Mouse (Mus musculus) left cerebral cortex, adult 2 months (tissue): ENCODE measurements around the gene Rai14. TPM values are rescaled to one million over a fixed set of nuclear protein-coding genes. Genes with fewer than 3 reads are reported as not detected.
A peak's percentile ranks its signal among the peaks of the same experiment; 100 is the strongest.

ENCODE experiments used
- DNase-seq, 2 experiments: peaks; one replicate each; pipeline ENCODE4 v3.0.0; 2021 to 2022; ENCODE audit warnings: low spot score in 2 of 2, mixed read lengths in 1 of 2; ENCODE audit errors: extremely low spot score in 1 of 2
- H3K27ac ChIP-seq: fragments of 200-600 bp; 2 replicates; pipeline ENCODE4 v1.8.1; 2022
- H3K4me3 ChIP-seq: fragments of 200-600 bp; 2 replicates; pipeline ENCODE4 v1.8.1; 2022
- CTCF ChIP-seq: fragments of 200-600 bp; IDR thresholded peaks from 2 replicates; pipeline ENCODE4 v1.8.1; 2022; ENCODE audit warnings: antibody characterized with exemption, mild to moderate bottlenecking, moderate library complexity
- intact Hi-C: fragments of 180-260 bp; cut with DNase I; formaldehyde crosslinking; loops from one replicate; pipeline ENCODE4 v1.15.1; 2025
- total RNA-seq, 2 experiments: library from RNA; stranded (reverse); gene quantifications; 2 replicates each; pipeline ENCODE4 v1.2.3; 2021

The Rai14 gene
- total RNA-seq, 2 experiments from 2014 or later: 8.9 to 12.5 TPM

GRCm38 (mm10) chr15:10616001-10616400 is 98.4 kb downstream of the Rai14 start:
- no peak for DNase-seq

GRCm38 (mm10) chr15:10611040-10611439 is 103.4 kb downstream of the Rai14 start:
- Histone ChIP-seq H3K4me3 (no peak overlapping the region), H3K27ac (no peak overlapping the region)
- intact Hi-C loops: no loop called here
- DNase-seq: no peak
- TF ChIP-seq CTCF: no peak

More at GRCm38 (mm10) chr15:10616001-10616400, 98.4 kb downstream of the Rai14 start:
- Histone ChIP-seq H3K4me3 (no peak overlapping the region), H3K27ac (no peak overlapping the region)
- intact Hi-C loops: no loop called here
- TF ChIP-seq CTCF: no peak

GRCm38 (mm10) chr15:10609107-10609506 is 105.3 kb downstream of the Rai14 start:
- H3K4me3 ChIP-seq: no peak overlapping the region
- intact Hi-C loops: loop anchor here (5.0 kb wide), 1 partner anchor 258 kb away; no protein-coding TSS in a partner anchor
- TF ChIP-seq CTCF: no peak
- no peak for DNase-seq
- no peak overlapping the region for H3K27ac ChIP-seq

- H3K4me3 ChIP-seq: no peak overlapping the region
- intact Hi-C loops: loop anchor here (5.0 kb wide), 1 partner anchor 259 kb away; no protein-coding TSS in a partner anchor
- no peak for TF ChIP-seq CTCF
- no peak for DNase-seq
- H3K27ac ChIP-seq: no peak overlapping the region
Measured at GRCm38 (mm10) chr15:10608508-10609098, 105.8 kb downstream of the Rai14 start.

- intact Hi-C loops: no loop called here
- Histone ChIP-seq H3K27ac (no peak overlapping the region), H3K4me3 (no peak overlapping the region)
- no peak for TF ChIP-seq CTCF
- DNase-seq: no peak
Measured at GRCm38 (mm10) chr15:10599413-10599812, 115.0 kb downstream of the Rai14 start.

- Histone ChIP-seq H3K4me3 (no peak overlapping the region), H3K27ac (no peak overlapping the region)
- intact Hi-C loops: no loop called here
- TF ChIP-seq CTCF: no peak
- DNase-seq: no peak
Measured at GRCm38 (mm10) chr15:10598259-10599225, 115.9 kb downstream of the Rai14 start.

GRCm38 (mm10) chr15:10596871-10597270 is 117.6 kb downstream of the Rai14 start:
- DNase-seq: no peak
- intact Hi-C loops: no loop called here

GRCm38 (mm10) chr15:10595408-10595807 is 119.0 kb downstream of the Rai14 start:
- TF ChIP-seq CTCF: no peak
- Histone ChIP-seq H3K27ac (no peak overlapping the region), H3K4me3 (no peak overlapping the region)
- intact Hi-C loops: no loop called here
- DNase-seq: no peak

More at GRCm38 (mm10) chr15:10596871-10597270, 117.6 kb downstream of the Rai14 start:
- Histone ChIP-seq H3K27ac (no peak overlapping the region), H3K4me3 (no peak overlapping the region)
- TF ChIP-seq CTCF: no peak

GRCm38 (mm10) chr15:10594910-10595309 is 119.5 kb downstream of the Rai14 start:
- Histone ChIP-seq H3K4me3 (no peak overlapping the region), H3K27ac (no peak overlapping the region)
- intact Hi-C loops: no loop called here
- DNase-seq: no peak
- TF ChIP-seq CTCF: no peak

GRCm38 (mm10) chr15:10593094-10593493 is 121.3 kb downstream of the Rai14 start:
- no peak for DNase-seq
- Histone ChIP-seq H3K4me3 (no peak overlapping the region), H3K27ac (no peak overlapping the region)
- intact Hi-C loops: no loop called here
- no peak for TF ChIP-seq CTCF

- Histone ChIP-seq H3K27ac (no peak overlapping the region), H3K4me3 (no peak overlapping the region)
- intact Hi-C loops: no loop called here
- TF ChIP-seq CTCF: peak; percentile 34
- no peak for DNase-seq
Measured at GRCm38 (mm10) chr15:10586565-10586964, 127.9 kb downstream of the Rai14 start.
